Mouse (Mus musculus) v-Abl transformed pro-B cells (cell line): ENCODE measurements around the gene Keap1.

Source experiments
- in situ Hi-C, 2 experiments: fragments of 400-800 bp; cut with MboI; formaldehyde crosslinking; loops; one replicate each; pipeline ENCODE4 v1.15.1; 2025; ENCODE audit not compliant: unreplicated experiment in 2 of 2

Gene Keap1

DNA sequence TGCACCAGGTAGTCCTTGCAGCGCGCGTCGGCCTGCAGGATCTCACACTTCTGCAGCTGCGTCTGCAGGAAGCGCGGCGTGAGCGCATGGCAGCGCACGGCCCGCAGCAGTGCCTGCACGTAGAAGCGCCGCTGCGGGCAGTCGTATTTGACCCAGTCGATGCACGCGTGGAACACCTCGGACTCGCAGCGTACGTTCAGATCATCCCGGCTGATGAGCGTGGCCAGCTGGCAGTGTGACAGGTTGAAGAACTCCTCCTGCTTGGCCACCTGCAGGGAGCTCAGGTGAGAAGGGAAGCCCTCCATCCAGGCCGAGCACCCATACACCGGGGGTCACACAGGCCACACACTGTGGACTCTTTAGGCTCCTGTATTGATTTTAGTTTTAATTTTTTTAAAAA, 5.4 kb downstream of the Keap1 start:
- in situ Hi-C loops: loop anchor here in 1 of 2 experiments (5.0 kb wide), 1 partner anchor 78 kb away; the partner anchor contains the start of gene Ap1m2

DNA sequence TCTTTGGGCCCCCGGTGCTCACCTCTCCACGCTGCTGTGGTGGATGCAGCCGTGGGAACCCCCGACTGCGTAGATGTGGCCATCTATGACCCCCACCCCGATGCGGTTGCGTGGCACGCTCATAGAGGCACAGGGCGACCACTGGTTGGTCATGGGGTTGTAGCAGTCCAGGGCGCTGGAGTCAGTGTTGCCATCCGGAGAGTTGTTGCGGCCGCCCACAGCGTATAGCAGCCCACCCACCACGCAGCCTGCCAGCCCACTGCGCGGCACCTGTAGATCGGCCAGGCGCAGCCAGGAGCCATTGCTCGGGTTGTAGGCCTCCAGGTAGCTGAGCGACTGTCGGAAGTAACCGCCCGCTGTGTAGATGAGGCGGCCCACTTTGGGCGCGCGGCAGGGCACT, 5.8 kb downstream of the Keap1 start:
- in situ Hi-C loops: loop anchor here in 1 of 2 experiments (5.0 kb wide), 1 partner anchor 79 kb away; the partner anchor contains the start of gene Ap1m2

DNA sequence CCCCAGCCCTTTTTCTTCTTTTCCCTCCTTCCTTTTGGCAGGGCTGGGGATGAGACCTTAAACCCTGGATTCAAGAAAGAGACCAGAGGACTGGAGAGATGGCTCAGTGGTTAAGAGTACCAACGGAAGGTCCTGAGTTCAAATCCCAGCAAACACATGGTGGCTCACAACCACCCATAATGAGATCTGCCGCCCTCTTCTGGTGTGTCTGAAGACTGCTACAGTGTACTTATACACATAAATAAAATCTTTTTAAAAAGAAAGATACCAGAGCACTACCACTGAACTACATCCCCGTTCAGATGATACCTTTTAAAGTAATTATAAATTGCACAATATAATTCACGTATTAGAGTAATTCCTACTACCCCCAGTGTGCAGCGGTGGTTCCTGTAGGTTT, 6.3 kb downstream of the Keap1 start:
- in situ Hi-C loops: loop anchor here in 1 of 2 experiments (5.0 kb wide), 1 partner anchor 79 kb away; the partner anchor contains the start of gene Ap1m2

DNA sequence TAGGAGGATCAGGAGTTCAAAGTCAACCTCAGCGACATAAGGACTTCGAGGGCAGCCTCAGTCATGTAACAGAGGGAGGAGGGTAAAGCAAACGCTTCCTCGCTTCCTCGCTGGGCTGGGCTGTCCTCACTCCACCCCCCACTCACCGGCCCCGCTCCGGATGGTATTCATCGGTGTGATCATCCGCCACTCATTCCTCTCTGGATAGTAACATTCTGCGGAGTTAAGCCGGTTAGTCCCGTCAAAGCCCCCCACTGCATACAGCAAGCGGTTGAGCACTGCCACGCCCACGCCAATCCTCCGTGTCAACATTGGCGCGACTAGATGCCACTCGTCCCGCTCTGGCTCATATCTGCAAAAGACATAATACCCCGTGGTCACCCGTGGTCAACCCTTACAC, 7.6 kb downstream of the Keap1 start:
- in situ Hi-C loops: loop anchor here in 1 of 2 experiments (5.0 kb wide), 1 partner anchor 81 kb away; the partner anchor contains the start of gene Ap1m2

DNA sequence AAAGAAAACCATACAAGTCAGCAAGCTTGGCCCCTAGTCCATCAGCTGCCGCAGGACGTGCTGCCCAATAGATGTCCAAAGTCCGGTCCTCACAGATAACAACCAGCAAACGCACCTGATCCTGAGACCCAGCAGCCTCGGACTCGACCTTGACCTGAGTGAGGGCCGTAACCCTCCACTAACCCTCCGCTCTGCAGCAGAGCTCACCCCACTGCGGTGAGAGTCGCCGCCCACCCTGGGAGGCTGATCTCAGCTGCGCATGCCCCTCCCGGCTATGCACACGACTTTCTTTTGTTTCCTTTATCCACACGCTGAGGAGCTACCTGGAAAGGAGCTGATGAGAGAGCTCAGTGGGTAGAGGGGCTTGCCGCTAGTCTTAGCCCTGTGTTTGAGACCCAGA, 11.8 kb downstream of the Keap1 start:
- in situ Hi-C loops: loop anchor here in 1 of 2 experiments (10.0 kb wide), 1 partner anchor 177 kb away; no protein-coding TSS in a partner anchor

DNA sequence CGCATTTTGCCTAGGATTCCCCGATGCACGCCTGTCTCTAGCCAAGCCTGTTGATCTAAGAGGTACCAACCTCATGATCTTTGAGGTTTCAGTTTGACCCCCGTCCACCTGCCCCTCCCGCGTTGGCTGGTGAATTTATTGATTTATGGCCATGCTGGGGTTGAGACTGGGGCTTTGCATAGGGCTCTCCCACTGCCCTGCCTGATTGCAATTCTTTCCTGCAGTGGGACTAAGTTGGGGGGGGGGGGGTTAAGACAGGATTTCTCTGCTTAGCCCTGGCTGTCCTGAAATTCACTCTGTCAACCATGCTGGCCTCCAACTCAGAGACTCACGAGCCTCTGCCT, 13.8 kb downstream of the Keap1 start:
- in situ Hi-C loops: loop anchor here in 1 of 2 experiments (10.0 kb wide), 1 partner anchor 179 kb away; no protein-coding TSS in a partner anchor

DNA sequence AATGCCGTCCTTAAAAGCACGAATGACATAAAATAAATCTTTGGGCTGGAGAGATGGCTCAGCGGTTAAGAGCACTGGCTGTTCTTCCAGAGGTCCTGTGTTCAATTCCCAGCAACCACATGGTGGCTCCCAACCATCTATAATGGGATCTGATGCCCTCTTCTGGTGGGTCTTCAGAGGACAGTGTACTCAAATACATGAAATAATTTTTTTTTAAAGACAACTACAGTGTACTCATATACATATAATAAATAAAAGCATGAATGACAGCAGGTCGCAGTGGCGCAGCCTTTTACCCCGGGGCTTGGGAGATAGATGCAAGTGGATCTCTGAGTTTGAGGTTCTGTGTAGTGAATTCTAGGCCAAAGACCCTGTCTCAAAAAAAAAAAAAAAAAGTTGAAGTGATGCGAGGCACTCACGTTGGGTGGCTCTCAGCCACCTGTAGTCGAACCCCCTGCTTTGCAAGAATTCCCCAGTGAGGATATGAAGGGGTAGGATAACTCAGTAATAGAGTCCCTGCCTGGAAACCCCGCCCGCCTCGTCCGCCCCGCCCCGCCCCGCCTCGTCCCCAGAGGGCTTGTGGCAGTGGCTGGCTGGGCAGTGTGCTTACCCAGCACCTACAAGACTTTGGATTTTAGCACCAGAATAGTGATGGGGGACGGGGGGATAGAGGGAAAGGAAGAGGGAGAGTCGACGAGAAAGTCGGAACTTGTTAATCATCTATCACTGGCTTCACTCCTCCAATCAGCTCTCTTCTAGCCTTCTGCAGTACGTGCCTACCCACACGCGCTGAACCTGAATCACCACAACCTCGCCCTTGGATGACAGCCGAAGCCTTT, 14.4 kb downstream of the Keap1 start:
- in situ Hi-C loops: loop anchor here (5.0 to 10.0 kb wide), 5 partner anchors 72 to 188 kb away; partner anchors contain the start of genes Ap1m2 (in 1 of the 2) and Qtrt1 (in 1 of the 2)

DNA sequence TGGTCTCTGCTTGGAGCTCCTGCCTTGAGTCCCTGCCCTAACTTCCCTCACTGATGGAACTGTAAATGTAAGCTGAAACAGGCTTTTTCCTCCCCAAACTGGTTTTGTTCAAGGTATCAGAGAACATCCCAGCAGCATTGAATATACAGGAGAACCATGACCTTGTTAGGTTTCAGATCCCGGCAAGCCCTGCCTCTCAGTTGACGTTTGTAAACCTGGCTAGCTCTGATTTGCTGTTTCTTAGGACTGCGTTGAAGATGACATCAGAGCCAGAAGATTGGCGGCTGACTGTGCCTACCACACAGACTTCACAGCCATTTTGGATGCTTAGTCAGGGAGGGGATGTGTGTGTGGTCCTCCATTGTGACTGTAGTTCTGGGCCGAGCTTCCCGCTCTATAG, 15.3 kb downstream of the Keap1 start:
- in situ Hi-C loops: loop anchor here (5.0 to 10.0 kb wide), 5 partner anchors 72 to 188 kb away; partner anchors contain the start of genes Ap1m2 (in 1 of the 2) and Qtrt1 (in 1 of the 2)

DNA sequence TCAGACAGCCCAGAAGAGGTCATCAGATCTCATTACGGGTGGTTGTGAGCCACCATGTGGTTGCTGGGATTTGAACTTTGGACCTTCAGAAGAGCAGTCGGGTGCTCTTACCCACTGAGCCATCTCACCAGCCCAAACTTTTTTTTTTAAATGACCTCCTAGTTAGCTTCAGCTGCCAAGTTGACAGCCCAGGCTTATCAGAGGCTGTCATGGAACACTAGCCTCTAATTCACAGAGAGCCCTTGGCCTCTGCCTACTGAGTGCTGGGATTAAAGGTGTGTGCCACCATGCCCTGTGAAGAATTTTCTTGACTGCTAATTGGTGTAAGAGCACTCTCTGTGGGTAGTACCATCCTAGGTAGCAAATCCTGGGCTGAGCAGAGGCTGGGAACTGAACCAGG, 15.7 kb downstream of the Keap1 start:
- in situ Hi-C loops: loop anchor here (5.0 to 10.0 kb wide), 5 partner anchors 71 to 189 kb away; partner anchors contain the start of genes Ap1m2 (in 1 of the 2) and Qtrt1 (in 1 of the 2)

DNA sequence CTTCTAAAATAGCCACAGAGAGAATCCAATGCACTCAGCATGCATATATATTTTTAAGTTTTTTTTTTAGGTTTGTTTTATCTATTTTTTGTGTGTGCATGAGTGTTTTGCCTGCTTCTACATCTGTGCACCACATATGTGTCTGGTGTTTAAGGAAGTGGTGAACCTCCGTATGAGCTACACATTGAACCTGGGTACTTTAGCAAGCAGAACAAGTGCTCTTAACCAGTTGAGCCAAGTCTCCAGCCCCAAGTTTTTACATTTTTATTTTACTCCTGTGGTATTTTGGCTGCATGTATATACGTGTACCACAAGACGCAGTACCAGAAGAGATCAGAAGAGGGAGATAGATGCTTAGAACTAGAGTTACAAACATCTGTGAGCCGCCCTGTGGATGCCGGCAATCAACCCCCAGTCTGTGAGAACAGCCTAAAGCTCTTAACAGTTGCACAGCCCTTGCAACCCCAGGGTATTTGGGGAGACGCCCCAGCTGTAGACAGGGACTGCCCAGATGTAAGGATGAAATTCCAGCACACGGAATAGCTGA, 17.7 kb downstream of the Keap1 start:
- in situ Hi-C loops: loop anchor here (5.0 to 10.0 kb wide), 5 partner anchors 69 to 191 kb away; partner anchors contain the start of genes Ap1m2 (in 1 of the 2) and Qtrt1 (in 1 of the 2)

DNA sequence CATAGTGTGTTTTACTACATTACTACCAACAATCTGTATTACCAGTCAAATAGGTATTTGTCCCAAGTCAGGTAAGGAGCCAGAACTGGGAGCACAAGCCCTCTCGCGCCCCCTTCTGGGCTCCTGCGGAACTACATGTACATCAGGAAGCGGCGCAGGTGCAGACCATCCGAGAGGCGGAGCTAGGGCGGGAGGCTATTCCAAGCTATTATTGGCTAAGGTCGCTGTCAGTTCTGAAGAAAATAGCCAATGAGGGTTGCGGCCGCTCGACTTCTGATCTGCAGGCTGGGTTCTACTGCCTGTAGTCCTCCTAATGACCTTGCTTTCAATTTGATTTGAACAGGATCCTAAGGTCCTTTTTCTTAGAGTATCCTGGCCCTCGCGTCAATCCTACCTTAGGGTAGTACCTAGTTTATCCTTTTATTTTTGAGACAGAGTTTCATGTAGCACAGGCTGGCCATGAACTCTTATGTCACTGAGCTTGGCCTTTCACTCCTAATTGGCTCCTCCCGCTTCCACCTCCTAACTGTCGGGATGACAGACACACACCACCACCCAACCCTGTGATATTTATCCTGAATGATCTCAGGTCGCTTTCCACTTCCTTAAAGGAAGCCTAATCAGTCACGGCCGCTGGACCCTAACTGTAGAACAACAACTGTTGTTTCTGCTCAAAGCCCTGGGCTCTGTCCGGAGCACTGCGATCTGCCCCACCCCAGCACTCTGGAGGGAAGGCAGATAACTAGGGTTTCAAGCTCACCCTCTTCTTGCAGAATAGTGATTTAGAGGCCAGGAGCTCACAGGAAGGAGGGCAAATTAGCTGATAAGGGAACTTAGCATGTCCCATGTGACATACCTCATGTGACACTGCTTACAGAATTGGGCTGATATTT, 18.4 kb downstream of the Keap1 start:
- in situ Hi-C loops: loop anchor here (5.0 to 10.0 kb wide), 5 partner anchors 68 to 192 kb away; partner anchors contain the start of genes Ap1m2 (in 1 of the 2) and Qtrt1 (in 1 of the 2)

DNA sequence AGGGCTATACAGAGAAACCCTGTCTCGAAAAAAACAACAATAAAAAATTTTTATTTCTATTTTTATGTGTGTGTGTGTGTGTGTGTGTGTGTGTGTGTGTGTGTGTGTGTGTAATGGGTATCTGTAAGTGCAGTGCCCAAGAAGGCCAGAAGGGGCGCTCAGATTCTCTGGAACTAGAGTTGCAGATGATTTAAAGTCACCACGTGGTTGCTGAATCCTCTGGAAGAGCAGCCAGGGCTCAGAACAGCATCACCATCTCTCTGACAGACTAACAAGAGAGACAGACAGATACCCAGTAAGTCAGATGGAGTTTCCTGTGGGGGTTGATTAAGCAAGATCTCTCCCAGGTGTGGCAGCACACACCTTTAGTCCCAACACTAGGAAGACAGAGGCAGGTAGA, 19.3 kb downstream of the Keap1 start:
- in situ Hi-C loops: loop anchor here (5.0 to 10.0 kb wide), 5 partner anchors 68 to 192 kb away; partner anchors contain the start of genes Ap1m2 (in 1 of the 2) and Qtrt1 (in 1 of the 2)

DNA sequence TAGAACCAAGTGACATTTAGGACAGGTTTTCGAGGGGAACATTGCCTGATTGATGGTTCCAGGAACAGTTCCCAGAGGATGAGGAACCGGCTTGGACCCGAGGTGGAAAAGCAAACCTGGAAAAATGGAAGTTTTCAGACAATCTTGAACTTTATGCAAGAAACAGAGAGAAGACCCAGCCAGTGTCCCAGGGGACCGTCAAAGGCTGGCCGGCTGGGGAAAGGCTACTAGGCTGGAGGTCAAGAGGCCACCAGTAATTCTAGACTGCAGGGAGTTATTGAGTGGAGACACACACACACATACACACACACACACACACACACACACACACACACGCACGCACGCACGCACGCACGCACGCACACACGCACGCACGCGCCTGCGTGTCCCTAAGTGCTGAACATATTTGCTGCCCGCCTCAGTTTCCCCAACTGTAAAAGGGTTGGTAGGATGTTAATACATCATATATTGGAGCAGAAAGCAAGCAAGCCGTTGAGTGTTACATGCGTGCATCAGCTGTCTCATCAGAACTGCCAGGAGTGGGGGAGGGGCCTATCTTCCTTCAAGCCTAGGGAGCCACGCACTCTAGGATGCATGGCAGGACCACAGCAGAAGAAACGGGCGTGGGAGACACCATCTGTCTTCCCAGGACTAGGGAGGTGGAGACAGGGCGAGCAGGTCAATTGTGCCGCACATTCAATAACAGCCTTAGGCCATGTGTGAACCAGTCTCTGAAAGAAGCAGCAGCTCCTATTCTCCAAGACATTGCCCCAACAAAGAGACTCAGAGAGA, 22.9 kb downstream of the Keap1 start:
- in situ Hi-C loops: no loop called here

DNA sequence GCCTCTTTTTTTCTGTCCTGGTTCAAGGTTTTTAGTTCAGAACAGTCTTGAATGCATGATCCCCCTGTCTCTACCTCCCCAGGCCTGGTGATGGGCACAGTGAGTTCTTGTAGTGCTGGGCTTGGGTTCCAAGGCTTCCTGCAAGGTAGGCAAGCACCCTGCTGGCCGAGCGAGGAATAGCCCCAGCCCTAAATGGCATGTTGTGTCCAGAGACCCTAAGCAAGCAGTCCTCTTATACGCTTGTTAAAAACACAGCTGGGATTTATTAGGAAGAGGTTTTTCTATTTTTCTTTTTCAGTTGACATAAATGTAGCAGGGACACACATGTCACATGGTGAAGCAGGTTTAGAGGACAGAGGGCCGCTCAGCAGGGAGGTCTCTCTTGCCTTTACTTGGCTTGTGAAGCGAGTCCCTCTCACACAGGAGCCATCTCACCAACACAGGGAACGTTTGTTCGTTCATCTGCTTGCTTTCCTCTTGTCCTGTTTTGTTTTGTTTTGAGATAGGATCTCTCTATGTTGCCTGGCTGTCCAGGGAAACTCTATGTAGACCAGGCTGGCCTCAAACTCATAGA, 25.5 kb downstream of the Keap1 start:
- in situ Hi-C loops: loop anchor here (5.0 kb wide), 2 partner anchors 36 to 56 kb away; no protein-coding TSS in a partner anchor

DNA sequence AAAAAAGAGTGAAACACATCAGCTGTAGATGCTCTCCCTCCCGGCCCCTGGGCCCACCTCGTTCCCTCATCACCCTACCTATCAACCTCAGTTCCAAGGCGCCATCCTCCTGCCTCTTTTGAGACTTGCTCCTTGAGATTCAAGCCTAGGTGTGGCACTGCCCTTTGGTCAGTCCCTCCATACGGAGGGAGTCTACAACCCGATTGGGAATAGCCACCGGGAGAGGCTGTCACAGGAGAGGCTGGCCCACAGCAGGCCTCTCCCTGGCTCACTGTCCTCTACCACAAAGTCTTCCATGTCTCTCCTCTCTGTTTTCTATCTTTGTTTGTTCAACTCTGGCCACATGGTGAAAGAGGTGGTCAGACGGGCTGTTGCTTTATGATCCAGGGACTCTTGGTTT, 27.5 kb downstream of the Keap1 start:
- in situ Hi-C loops: loop anchor here (5.0 kb wide), 2 partner anchors 34 to 54 kb away; no protein-coding TSS in a partner anchor

DNA sequence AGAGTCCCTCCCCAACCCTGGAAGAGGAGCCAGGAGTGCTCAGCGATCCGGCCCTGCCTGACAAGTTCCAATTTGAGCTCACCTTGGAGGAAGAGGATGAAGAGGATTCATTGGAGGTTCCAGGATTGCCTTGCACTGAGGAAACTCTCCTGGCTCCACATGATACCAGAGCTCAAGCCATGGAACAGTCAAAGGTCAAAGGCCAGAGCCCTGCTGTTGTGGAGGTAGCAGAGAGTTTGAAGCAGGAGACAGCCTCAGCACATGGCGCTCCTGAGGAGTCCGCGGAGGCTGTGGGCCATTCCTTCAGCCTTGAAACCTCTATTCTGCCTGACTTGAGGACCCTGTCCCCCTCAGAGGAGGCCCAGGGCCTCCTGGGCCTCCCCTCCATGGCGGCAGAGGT, 28.3 kb downstream of the Keap1 start:
- in situ Hi-C loops: loop anchor here (5.0 kb wide), 2 partner anchors 34 to 54 kb away; no protein-coding TSS in a partner anchor

DNA sequence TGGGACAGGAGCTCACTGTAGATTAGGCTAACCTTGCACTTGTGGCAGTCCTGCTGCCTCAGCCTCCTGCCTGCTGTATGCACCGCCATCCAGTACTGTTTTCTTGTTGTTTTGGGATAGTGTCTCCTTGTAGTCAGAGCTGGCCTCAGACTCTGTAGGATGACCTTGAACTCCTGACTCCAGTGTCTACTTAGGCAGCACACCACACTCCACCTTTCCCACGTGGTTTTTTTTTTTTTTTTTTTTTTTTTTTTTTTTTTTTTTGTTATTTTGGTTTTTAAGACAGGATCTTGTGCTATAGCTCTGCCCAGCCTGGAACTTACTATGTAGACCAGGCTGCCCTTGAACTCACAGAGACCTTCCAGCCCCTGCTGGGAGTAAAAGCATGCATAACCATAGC, 30.5 kb downstream of the Keap1 start:
- in situ Hi-C loops: no loop called here

DNA sequence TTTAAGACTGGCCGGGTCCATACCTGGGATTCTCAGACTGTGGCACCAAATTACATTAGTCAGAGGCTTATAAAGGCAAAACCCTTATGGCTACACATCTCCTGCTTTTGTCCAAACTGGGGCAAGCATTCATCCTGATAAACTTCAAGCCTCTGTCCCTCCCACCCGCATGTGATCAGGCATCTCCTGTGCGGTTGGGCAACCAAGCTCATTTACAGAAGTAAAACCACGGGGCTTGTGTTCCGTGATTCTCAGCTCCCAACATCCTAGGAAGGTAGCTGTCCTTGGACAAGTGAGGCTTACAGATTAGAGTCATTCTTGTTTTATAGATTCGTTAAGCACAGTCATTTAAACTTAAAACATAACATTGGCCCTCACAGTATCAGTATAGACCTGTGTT, 32.3 kb downstream of the Keap1 start:
- in situ Hi-C loops: no loop called here
